Mouse (Mus musculus) natural killer cell, adult 2 months (primary cell): ENCODE measurements around the gene Fgf15.

Source experiments
- DNase-seq, 2 experiments: peaks; one replicate each; pipeline ENCODE4 v3.0.0; 2022; ENCODE audit warnings: low spot score in 2 of 2

The Fgf15 gene

DNA sequence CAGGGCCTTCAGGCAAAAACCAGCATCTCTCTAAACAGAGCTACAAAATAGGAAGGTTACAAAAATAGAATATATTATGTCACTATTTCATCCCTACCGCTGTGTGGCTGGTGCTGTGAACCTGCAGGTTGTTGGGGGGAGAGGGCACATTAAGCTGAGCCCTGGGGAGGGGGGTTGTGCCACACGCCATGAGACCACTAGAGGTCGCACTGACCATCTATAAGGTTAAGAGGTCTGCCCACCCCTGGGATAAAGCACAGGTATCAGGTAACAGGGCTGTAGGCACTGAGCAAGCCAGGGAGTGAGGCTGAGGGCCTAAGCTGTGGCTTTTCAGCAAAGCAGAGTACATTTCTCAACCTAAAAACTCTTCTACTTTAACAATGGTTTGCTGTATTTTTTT lies 35.4 kb downstream of the Fgf15 start:
- peak in 1 of 2 experiments; percentile 33 for DNase-seq

DNA sequence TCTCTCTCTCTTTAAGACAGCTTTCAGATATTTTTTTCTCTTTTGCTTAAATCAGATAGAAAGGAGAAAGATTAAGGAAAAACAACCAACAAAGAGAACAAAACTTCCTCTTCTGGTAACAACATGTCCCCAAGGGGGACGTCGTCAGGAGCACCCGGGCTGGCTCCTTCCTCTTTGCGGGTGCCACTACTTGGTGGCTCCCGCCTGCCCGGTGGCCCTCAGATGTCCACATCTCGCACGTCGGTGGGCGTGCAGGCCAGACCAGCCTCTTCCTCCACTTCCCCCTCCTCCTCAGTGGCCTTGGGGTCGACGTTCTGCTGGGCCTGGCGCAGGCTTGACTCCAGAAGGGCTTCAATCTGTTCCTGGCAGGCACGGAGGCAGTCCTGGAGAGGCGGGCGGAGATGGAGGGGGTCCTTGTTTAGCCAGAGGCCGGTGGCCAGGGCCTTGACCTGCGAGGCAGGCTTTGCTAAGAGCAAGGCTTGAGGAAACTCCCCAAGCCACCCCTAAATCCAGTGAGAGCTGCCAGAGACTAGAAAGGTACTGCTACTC lies 36.1 kb downstream of the Fgf15 start:
- no peak for DNase-seq

DNA sequence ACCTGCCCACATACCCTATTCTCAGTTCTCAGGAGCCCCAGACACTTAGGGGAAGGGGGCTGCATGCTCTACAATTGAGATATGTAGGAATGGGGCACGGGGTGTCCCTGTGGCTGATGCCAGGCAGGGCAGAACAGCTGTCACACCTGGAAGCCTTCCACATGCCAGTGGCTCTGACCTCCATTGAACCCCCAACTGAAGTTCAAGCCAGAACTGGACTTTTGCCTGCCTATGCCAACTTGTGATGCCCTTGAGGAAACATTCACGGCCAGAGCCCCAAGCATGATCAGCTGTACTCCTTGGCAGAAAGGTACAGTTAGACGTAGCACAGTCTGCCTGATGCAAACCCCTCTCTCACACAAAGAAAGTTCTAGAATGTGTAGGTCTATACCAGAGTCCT lies 37.0 kb downstream of the Fgf15 start:
- no peak for DNase-seq

DNA sequence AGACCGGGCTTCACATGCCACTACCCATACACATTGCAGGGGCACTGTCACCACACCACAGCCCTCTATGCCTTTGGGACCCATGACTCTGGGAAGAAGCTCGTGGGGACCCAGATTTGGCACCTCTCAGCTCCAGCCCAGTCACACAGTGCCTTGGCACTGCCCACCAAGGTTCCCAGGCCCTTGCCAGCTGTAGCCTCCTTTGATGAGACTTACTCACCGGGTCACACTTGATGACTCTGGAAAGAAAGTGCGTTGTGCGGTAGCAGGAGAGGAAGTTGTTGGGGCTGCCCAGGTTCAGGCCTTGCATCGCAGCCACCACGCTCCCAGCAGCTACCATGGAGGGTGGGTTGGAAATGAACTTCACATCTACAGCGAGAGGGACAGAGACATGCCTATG lies 37.5 kb downstream of the Fgf15 start:
- DNase-seq, result no peak

DNA sequence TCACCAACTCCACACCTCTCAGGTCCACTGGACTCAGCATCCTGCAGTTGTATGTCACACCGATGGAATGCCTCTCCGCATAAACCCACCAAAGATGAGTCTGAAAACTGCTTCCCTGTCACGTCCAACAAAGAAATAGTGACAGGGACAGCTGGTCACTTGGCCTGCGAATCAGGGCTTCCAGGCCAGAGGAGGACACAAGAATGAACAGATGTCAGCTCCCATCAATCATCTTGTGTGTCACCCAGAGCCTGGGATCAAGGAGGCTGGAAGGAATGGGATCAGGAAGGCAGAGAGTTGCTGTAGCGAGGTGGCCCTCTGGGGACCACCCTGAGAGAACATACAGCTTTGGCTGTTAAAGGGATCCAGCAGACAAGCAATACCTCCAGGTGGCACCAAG lies 38.6 kb downstream of the Fgf15 start:
- DNase-seq, result no peak

DNA sequence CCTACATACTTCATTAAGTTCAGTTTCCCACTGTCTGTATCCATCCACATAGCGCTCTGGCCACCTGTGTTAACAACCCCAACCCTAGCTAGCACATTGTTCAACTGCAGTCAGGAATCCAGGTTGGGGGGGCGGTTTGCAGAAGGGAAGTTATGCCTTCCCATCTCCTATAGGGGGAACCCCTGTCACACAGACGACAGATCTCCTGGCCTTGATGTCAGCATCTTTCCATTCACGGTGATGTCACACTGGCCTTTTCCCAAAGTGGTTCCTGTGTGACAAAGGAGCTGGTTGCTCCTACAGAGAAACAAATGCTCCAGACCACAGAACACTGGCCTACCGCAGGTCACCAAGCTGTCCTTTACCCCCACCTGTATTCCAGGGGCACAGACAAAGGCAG lies 39.2 kb downstream of the Fgf15 start:
- no peak for DNase-seq

DNA sequence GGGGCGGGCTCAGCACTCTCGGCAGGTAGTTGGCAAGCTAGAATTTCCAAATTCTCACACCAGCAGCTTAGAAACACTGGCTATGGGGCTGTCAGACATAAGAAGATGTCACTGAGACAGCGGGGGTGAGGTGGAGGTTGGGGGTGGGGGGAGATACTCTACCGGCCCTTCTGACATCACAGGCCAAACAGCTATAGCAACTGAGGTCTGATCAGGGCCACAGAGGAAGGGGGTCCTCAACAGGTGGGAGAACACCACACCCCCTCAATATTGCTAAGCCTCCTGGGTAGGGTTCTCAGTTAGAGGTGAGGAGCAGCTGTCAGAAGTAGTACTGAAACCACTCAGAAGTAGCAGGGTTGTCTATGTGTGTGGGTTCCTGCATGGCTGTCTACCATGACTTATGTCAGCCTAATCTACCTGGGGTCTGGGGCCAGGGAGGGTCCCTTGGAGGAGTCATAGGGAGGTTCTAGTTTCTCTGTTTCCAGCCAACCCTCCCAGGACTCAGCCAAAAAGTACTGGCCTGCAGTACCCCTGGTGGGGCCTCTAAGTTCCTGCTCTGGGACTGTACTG lies 40.1 kb downstream of the Fgf15 start:
- no peak for DNase-seq

DNA sequence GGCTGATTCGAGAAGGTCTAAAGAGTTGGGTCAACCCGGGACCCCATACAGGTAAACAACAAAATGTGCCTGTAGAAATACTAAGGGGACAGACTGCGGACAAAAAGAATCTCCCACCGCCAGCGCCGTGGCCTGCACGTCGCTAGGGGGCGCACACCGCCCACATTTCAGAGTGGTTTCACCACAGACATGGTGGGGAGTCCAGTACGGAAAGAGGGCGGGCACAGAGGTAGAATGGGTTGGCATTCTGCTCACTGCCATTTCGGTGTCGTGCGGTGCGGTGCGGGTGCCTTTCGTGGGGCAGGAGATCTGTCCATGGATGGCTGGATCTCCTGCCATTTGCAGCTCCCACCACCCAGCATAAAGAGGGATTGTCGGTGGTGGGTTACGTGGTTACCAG lies 41.2 kb downstream of the Fgf15 start:
- DNase-seq, result peak; percentile 75 to 86

DNA sequence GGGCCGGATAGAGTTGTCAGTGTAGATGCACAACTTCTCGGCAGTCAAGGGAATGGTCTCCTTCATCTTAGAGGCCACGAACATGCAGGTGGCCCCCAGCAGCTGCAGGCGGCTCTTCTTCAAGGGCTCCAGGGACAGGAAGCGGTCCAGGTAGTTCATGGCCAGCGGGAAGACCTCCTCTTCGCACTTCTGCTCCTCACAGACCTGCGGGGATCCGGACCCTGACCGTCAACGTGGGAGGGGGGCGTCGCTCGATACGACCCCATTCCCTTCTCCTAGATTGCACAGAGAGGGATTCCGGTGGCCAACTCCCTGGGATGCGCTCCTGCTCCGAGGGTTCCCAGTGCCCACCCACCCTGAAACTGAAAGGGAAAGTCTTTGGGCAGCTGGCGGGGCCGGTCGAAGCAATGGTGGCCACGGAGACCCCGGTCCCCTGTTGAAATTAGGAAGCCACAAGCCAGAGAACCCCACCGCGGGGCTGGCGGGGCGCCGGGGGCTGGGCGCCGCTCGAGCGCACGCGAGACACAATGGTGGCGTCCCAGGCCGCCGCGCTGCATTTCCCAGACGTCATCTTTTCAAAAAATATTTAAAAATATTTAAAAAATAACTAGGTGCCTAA lies 41.7 kb downstream of the Fgf15 start:
- DNase-seq, result no peak

DNA sequence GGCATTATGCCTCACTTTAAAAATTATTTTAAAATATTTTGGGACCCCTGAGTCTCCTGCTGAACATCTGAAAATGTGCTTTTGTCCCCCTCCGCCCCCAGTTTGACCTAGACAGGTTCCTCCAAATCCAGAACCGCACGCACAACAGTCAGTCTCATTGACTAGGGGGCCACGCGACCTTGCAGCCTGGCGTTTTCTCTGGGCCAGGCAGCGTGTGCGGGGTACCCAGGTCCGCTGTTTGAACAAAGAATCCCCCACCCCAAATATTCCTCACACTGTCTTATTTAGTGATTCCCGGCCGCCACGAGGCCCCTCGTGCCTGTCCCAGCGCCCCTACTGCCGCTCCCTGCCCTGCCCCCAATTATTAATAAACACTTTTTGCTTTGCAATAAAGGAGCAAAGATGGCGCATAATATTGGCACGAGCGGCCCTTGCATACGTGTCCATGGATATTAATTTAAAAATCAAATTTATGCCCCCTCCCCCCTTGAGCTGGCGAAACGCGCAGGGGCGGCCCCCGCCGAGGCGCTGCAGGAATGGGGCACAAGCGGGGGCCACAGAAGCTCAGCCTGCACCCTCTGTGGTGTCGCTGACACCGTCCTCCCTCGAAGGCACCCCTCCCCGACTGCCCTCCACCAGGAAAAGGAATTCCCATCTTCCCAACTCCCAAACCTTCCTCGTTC lies 42.5 kb downstream of the Fgf15 start:
- no peak for DNase-seq

DNA sequence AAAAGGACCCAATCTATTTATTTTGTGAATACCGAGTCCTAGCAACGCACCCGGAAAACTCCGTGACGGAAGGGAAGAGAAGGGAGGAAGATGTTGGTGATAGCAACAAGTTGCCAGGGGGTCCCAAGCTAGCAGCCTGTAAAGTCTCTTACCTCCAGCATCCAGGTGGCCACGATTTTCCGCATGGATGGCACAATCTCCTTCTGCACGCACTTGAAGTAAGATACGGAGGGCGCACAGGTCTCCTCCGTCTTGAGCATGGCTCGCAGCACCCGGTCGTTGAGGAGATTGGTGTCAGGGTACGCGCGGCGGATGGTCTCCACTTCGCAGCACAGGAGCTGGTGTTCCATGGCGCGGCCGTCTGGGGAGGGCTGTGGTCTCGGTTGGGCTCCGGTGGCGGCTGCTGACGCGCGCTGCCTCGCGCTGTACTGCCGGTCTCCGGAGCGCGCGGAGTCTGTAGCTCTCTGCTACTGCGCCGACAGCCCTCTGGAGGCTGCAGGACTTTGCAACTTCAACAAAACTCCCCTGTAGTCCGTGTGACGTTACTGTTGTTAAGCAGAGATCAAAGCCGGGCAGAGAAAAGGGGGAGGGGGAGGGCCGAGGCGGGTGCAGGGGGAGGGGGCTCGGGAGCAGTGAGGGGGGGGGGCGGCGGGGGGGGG lies 43.1 kb downstream of the Fgf15 start, which contains the start of gene Ccnd1:
Gene Ccnd1, minus strand, starts transcription at position 582 of the 659 bp plus-strand sequence.
- DNase-seq, result peak in 1 of 2 experiments; percentile 28

DNA sequence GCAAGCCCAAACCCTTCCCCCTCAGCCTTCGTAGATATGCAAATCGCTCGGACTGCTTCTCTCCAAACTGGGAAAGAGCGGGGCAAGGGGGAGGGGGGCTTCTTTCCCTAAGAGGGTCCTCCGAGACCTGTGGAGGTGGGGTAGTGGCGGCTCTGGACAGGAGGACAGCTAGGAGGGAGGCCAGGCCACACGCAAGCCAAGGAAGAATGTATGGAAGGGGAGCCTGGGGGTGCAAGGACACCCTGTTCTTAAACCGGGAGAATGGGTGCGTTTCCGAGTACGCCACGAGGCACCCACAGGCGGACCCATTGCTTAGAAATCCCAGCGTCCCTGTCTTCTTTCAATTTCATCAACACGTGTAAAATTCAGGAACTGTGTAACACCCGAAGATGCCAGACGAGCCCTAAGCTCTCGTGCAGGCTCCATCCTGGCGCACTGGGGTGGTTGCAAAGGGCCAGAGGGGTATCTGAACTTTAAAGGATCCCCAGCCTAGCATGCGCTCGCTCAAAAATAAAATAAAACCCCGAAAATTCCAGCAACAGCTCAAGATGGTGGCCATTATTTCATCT lies 43.8 kb downstream of the Fgf15 start:
- no peak for DNase-seq

DNA sequence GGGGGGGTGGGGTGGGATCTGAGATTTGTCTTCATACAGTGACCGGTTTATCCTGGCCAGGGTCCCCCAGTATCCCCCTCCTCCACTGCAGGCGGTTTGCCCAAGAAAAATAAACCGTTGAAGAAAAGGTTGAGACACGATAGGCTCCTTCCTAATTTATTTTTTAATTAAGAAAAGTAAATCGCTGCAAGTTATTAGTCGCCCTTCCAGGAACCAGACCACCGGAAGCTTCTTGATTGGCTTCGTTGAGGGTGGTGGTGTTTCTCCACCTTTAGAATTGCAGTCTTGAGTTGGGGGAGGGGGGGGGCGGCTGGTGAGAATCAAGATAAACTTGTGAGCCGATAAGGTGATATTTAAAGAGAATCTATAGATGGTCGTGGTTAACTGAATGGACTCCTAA lies 44.3 kb downstream of the Fgf15 start:
- no peak for DNase-seq

DNA sequence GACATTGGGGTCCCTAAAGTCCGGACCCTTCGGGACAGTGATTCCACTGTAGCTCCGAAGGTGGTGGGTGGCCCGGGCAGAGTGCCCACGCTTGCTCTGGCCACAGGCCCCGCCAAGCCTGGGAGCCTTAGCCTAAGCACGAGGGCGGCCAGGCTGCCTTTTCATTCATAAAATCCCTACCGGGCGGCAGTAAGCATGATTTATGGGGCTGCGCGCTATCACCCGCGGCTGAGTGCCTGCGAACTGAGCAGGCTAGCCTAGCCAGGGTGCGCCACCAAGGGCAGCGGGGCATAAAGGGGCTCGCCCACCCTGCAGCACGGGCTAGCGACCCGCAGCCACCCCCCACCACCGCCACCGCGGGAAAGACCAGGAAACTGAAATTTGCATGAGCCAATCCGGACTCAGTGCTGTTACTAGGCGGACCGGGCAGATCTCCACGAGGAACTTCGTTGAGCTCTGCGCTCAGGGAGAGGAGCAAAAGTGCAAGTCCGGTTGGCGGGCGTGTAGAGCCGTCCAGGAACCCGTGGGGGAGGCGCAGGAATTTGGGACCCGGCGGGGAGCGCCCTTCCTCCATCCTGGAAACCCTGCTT lies 45.0 kb downstream of the Fgf15 start:
- DNase-seq, result peak in 1 of 2 experiments; percentile 37

DNA sequence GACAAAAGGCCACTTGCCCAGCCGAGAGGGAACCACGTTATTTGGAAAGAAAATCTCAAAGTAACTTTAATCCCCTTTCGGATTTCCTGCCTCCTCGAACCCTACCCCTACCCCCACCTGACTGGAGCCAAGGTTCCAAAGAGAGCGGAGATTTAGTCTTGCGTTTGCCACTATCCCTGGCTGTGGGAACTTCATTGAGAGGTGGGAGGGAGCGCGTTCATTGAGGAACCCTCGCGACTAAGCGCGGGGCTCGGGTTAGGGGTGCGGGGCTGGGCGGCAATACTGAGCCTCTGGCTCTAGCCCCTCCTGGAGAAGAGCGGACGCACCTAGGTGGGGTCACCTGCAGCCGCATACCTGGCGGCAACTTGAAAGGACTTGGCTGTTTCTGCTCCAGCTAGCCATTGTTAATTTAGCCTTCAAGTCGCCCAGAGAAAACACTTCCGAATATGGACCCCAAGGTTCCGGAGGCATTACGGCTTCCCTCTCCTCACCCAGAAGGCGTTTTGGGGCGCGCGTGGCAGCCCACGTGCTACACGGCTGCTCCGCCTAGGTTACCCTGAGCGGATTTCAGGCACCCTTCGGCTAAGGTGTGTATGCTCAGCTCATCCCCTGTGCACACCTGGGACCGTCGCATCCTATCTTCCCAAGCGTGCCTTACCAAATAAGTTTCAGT lies 45.9 kb downstream of the Fgf15 start:
- DNase-seq, result no peak

DNA sequence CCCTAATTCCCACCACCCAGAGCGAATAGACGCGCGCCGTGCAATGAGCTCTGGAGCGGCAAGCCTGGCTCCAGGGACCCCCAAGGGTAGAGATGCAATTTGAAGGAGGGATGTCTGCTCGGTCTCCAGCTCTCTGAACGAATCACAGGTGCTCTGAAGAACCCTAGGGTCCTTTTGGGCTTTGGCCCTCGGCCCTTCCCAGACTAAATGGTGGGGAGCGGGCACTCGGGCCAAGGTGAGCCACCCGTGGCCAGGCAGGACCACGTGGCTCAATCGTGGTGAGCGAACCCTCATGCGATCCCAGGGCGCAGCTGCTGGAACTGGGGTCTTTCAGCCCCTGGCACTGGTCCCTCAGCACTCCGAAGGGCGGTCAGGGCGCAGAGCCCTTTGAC lies 46.4 kb downstream of the Fgf15 start:
- DNase-seq, result no peak

DNA sequence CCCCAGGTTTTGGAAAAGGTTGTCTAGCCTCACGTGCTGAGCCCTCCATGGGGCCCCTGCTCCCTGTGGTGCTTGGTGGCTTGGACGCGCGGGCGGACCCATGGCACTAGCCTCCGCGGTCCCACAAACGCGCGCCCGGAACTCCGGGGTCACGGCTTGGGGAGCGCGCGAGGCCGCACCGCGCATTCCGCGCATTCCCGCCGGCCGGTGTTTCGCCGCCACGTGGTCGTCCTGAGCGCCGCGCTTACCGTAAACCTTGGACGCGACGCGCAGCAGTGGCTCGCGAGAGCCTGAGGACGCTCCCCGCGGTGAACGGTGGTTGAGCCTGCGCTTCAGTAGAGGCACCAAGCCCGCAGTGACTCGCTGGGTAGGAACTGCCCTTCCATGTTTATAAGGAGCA lies 46.9 kb downstream of the Fgf15 start:
- DNase-seq, result no peak
